Comparison of ENCODE assay signal across 8 mouse cellular contexts in genomic region chr16:45967471-45967870, GRCm38 (mm10). TPM values are rescaled to one million over a fixed set of nuclear protein-coding genes. Genes with fewer than 3 reads are reported as not detected.
DNase-seq lines count a peak whose midpoint lies in the region; ATAC-seq lines count a peak whose summit lies in the region.

No protein-coding gene starts in this region.

- no peak overlapping the region for H3K9ac ChIP-seq in liver, embryonic 12.5 days
- H3K9ac ChIP-seq in midbrain, embryonic 15.5 days = no peak overlapping the region

- H3K27me3 ChIP-seq in liver, embryonic 12.5 days (replicated peaks) = no peaks in the 10 kb centered on the region
- H3K27me3 ChIP-seq in midbrain, embryonic 15.5 days (replicated peaks) = no peaks in the 10 kb centered on the region

- H3K27ac ChIP-seq in liver, embryonic 12.5 days = no peak overlapping the region
- no peak overlapping the region for H3K27ac ChIP-seq in midbrain, embryonic 15.5 days

- intact Hi-C loops in left cerebral cortex, postnatal 4 days (cut with DNase I) = loop anchor here (2.0 to 5.0 kb wide), 2 partner anchors 125 to 211 kb away; no protein-coding TSS in a partner anchor

- DNase-seq in liver = peak; percentile 64
- DNase-seq in embryo, embryonic 11.5 days (ENCODE audit: low read depth, low spot score) = peak; percentile 72
- DNase-seq in heart, adult 11 months = peak; percentile 96
- DNase-seq in kidney, adult 18-20 months = peak; percentile 86
- DNase-seq in left cerebral cortex, postnatal 4 days = peak; percentile 80
- peak; percentile 15 to 69 for DNase-seq in spleen, postnatal 10 days (ENCODE audit: low spot score in 2 of 2)

- no peaks in the 10 kb centered on the region for H3K36me3 ChIP-seq in liver, embryonic 12.5 days
- no peaks in the 10 kb centered on the region for H3K36me3 ChIP-seq in midbrain, embryonic 15.5 days (replicated peaks)

- H3K4me3 ChIP-seq in liver, embryonic 12.5 days = no peak overlapping the region
- H3K4me3 ChIP-seq in midbrain, embryonic 15.5 days = no peak overlapping the region

- H3K4me2 ChIP-seq in liver, embryonic 12.5 days = no peak overlapping the region
- no peak overlapping the region for H3K4me2 ChIP-seq in midbrain, embryonic 15.5 days

- no peak for ATAC-seq in liver, embryonic 12.5 days
- ATAC-seq in midbrain, embryonic 15.5 days (replicated peaks) = peak; percentile 92

- WGBS in liver, embryonic 12.5 days (ENCODE audit: insufficient replicate concordance) = 13% methylated on average over 7 of the region's 7 CpGs
- 12% methylated on average over 7 of the region's 7 CpGs for WGBS in midbrain, embryonic 15.5 days

- H3K4me1 ChIP-seq in liver, embryonic 12.5 days = peaks cover 6% of the 10 kb centered on the region; the same call in 1 of the 2 replicates
- no peaks in the 10 kb centered on the region for H3K4me1 ChIP-seq in midbrain, embryonic 15.5 days

- H3K9me3 ChIP-seq in liver, embryonic 12.5 days (replicated peaks) = no peaks in the 10 kb centered on the region
- no peaks in the 10 kb centered on the region for H3K9me3 ChIP-seq in midbrain, embryonic 15.5 days

RNA-seq across cellular contexts. Expression of gene Phldb2, which starts 14.1 kb away (rescaled TPM):
- 17.4 TPM in 2 replicates for polyA plus RNA-seq in liver, embryonic 12.5 days (2016; fragmentation: Nextera tagmentation; extraction: Ambion mirVana)
- total RNA-seq in left cerebral cortex, postnatal 4 days (2021) = 10 to 100 TPM; 10.9 to 11.9 TPM
- 7.8 and 9.1 TPM in 2 replicates for polyA plus RNA-seq in midbrain, embryonic 15.5 days (2015; fragmentation: Nextera tagmentation; extraction: Ambion mirVana)

RNA-seq across cellular contexts. Expression of gene Plcxd2, which starts 42.5 kb away (rescaled TPM):
- polyA plus RNA-seq in liver, embryonic 12.5 days (2016; fragmentation: Nextera tagmentation; extraction: Ambion mirVana) = 3.3 and 3.8 TPM in 2 replicates
- 10 to 100 TPM; 72.0 to 77.1 TPM for total RNA-seq in left cerebral cortex, postnatal 4 days (2021)
- 12.4 and 12.9 TPM in 2 replicates for polyA plus RNA-seq in midbrain, embryonic 15.5 days (2015; fragmentation: Nextera tagmentation; extraction: Ambion mirVana)

Comparison
In these comparisons a context has a peak if more than half of its experiments do, and no peak if none do; other contexts are left out.
1. DNase-seq: peak in every context shown above with its lines; median percentile 96 in heart, adult 11 months; 86 in kidney, adult 18-20 months; 80 in left cerebral cortex, postnatal 4 days; 72 in embryo, embryonic 11.5 days; 64 in liver; 42 in spleen, postnatal 10 days.